Mouse (Mus musculus) midbrain, embryonic 11.5 days (tissue): ENCODE data around the gene Dvl2. TPM values are rescaled to one million over a fixed set of nuclear protein-coding genes. Genes with fewer than 3 reads are reported as not detected.
A peak's percentile ranks its signal among the peaks of the same experiment; 100 is the strongest.

Experiments
- ATAC-seq: fragments of 200-750 bp; cut with Nextera tagmentation; 2 replicates; pipeline ENCODE4 v1.8.0; 2017; ENCODE audit warnings: moderate TSS enrichment, moderate library complexity; ENCODE audit not compliant: low FRiP score
- DNase-seq: peaks from one replicate; pipeline ENCODE4 v3.0.0; 2015; ENCODE audit warnings: low spot score; ENCODE audit errors: missing footprints
- H3K27ac ChIP-seq: fragments of 300-500 bp; sonication (generic); 2 replicates; pipeline ENCODE4 v1.5.1; 2014; ENCODE audit warnings: low read depth, low read length
- H3K27me3 ChIP-seq: fragments of 300-500 bp; sonication (generic); 2 replicates; pipeline ENCODE4 v1.6.1; 2014; ENCODE audit warnings: mild to moderate bottlenecking, low read length, moderate library complexity, mixed read lengths; ENCODE audit not compliant: control insufficient read depth, insufficient read depth
- H3K36me3 ChIP-seq: fragments of 300-500 bp; sonication (generic); 2 replicates; pipeline ENCODE4 v1.6.1; 2014; ENCODE audit warnings: mild to moderate bottlenecking, low read length, moderate library complexity, mixed read lengths; ENCODE audit not compliant: control insufficient read depth, insufficient read depth
- H3K4me1 ChIP-seq: fragments of 300-500 bp; sonication (generic); 2 replicates; pipeline ENCODE4 v1.6.1; 2014; ENCODE audit warnings: low read length; ENCODE audit not compliant: control insufficient read depth, insufficient read depth
- H3K4me2 ChIP-seq: fragments of 300-500 bp; sonication (generic); 2 replicates; pipeline ENCODE4 v1.6.1; 2014; ENCODE audit warnings: mild to moderate bottlenecking, moderate library complexity
- H3K4me3 ChIP-seq: fragments of 300-500 bp; sonication (generic); 2 replicates; pipeline ENCODE4 v1.5.1; 2014; ENCODE audit warnings: low read depth, low read length
- H3K9ac ChIP-seq: fragments of 300-500 bp; sonication (generic); 2 replicates; pipeline ENCODE4 v1.6.1; 2014; ENCODE audit warnings: low read length
- H3K9me3 ChIP-seq: fragments of 300-500 bp; sonication (generic); 2 replicates; pipeline ENCODE4 v1.6.1; 2016; ENCODE audit warnings: low read length; ENCODE audit not compliant: control insufficient read depth
- WGBS: fragments of 180-500 bp; shearing (Covaris S2); extraction: QIAGEN DNeasy Blood & Tissue Kit; methylation state at CpG from one replicate; pipeline ENCODE4 v1.1.7; 2014; 5-methylcytosine and 5-hydroxymethylcytosine counted together
- polyA plus RNA-seq: library from polyadenylated mRNA; unstranded; fragments of >200 nt; fragmentation: Nextera tagmentation; extraction: Ambion mirVana; gene quantifications from 2 replicates; pipeline ENCODE4 v1.2.1, GENCODE M21; 2014

Dvl2 gene
- polyA plus RNA-seq, 1 experiment from 2014 or later, result 29.0 TPM

DNA sequence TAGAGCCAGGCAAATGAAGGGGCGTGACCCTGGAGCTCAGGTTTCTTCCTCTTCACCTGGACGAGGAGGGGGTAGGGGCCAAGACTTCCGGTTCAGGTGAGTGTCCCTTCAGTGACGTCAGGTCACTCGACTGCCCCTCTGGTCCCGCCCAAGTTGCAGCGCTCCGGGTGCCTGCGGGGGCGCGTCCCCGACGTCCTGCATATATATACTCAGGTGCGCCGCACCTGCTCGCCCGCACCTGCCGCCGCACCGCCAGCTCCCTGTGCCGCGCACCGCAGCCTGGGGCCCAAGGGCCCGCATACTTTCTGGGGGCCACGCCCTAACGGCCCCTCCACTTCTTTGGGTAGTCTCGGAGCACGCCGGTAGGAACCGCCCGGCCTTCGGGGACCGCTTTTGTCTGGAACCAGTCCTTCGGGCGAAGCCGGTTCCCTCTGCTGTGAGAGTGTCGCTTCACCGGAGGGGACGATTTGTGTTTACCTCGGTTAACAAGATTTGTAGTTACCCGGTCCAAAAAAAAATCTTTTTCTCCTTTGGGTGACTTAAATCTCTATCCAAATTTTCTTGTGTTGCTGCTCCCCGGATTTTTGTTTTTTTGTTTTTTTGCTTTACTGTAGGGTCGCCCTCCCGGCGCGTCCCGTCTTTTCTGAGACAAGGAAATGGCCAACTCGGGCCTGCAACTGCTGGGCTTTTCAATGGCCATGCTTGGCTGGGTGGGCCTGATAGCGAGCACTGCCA lies 35.0 kb upstream of the Dvl2 start:
- peaks cover 54% of the 10 kb centered on the region for H3K27me3 ChIP-seq
- ATAC-seq (no peak), DNase-seq (peak; percentile 93)
- WGBS, result 2% methylated on average over 49 of the region's 49 CpGs
- H3K27ac ChIP-seq, result no peak overlapping the region
- no peak overlapping the region for H3K9ac ChIP-seq
- peak overlapping the region; percentile 16; the same call in 1 of the 2 replicates for H3K4me3 ChIP-seq
- no peaks in the 10 kb centered on the region for H3K9me3 ChIP-seq
- peaks cover 12% of the 10 kb centered on the region; the same call in 1 of the 2 replicates for H3K36me3 ChIP-seq
- H3K4me1 ChIP-seq, result peaks cover 6% of the 10 kb centered on the region; the same call in 1 of the 2 replicates
- H3K4me2 ChIP-seq, result no peak overlapping the region

DNA sequence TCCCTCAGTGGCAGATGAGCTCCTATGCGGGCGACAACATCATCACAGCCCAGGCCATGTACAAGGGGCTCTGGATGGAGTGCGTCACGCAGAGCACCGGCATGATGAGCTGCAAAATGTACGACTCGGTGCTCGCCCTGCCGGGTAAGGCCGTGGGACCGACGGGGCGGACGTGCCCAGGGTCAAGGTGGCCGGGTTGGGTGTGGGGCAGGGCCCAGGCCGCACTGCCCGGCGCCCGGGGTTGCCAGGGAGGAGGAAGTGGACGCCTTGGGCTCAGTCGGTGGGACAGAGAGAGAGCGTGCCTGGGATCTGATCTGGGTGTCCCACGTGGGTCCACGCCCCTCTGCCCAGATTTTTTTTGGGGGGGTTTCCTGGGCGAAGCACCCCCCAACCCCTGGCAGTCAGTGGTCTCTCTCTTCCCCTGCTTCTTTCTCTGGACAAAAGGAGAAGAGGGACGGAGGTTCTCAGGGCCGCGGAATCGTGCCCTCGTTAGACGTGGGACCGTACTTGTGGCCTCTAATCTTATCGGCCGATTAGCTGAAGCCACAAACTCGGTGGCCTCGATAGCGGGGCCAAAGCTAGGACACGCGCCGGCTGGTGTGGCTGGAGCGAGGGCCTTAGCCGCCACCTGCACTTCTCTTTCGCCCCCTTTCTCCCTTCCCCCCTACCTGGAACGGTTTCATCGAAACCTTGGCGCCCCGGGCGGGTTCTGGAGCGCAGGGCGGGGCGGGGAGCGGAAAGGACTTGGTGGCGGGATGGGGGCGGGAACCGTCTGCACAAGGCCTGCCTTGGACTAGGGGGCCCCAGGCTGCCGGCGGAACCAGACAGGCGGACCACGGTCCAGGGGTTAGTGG lies 34.2 kb upstream of the Dvl2 start:
- DNase-seq, result peak; percentile 93
- H3K27me3 ChIP-seq, result peaks cover 54% of the 10 kb centered on the region
- 3% methylated on average over 59 of the region's 59 CpGs for WGBS
- H3K4me2 ChIP-seq, result peak overlapping the region; percentile 27
- 0 out of 2 replicates have a peak, but pooled peaks have one; percentile 33 for ATAC-seq
- peaks cover 14% of the 10 kb centered on the region; the same call in 1 of the 2 replicates for H3K36me3 ChIP-seq
- peaks cover 6% of the 10 kb centered on the region; the same call in 1 of the 2 replicates for H3K4me1 ChIP-seq
- H3K27ac ChIP-seq, result no peak overlapping the region
- peak overlapping the region; percentile 16; the same call in 1 of the 2 replicates for H3K4me3 ChIP-seq
- H3K9me3 ChIP-seq, result no peaks in the 10 kb centered on the region
- H3K9ac ChIP-seq, result peak overlapping the region; percentile 31; the same call in 1 of the 2 replicates

DNA sequence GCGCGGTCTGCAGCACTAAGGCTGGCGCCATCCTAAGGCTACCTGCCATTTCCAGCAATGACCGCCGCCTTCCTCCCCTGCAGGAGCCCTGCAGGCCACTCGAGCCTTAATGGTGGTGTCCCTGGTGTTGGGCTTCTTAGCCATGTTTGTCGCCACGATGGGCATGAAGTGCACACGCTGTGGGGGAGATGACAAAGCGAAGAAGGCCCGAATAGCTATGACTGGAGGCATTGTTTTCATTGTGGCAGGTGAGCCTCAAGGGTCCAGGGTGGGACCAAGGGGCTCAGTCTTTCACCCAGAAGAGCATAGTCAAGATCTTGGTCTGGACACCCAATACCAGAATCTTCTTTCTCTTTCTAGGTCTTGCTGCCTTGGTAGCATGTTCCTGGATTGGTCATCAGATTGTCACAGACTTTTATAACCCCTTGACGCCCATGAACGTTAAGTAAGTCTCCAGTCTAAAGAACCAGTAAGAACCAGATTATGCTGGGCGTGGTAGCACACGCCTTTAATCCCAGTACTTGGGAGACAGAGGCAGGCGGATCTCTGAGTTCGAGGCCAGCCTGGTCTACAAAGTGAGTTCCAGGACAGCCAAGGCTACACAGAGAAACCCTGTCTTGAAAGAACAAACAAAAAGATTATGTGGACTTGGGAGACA lies 33.4 kb upstream of the Dvl2 start:
- ATAC-seq, result no peak
- Histone ChIP-seq H3K9ac (no peak overlapping the region; the same call in 1 of the 2 replicates), H3K27ac (no peak overlapping the region), H3K4me2 (peak overlapping the region; percentile 27), H3K4me3 (peak overlapping the region; percentile 16; the same call in 1 of the 2 replicates), H3K27me3 (peaks cover 54% of the 10 kb centered on the region), H3K4me1 (peaks cover 6% of the 10 kb centered on the region; the same call in 1 of the 2 replicates), H3K36me3 (peaks cover 15% of the 10 kb centered on the region; the same call in 1 of the 2 replicates), H3K9me3 (no peaks in the 10 kb centered on the region)
- WGBS, result 41% methylated on average over 17 of the region's 17 CpGs
- DNase-seq, result peak; percentile 85

DNA sequence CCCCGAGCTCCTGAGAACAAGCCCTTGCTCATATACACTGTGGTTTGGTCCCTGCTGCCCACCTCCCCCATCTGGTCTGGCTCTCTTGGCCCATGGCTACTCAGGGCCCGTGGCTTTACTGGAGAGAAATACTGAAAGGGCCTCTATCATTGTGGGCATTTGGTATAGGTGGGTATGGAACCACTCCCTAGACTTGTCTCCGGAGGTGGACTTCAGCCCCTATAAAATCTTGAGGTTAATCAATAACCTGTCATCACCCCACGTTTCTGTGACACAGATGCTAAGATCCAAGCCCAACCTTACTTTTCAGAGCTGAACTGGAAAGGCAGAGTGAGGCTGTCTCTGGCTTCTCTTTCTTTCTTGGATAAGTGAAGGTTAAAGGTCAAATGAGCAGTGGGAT lies 31.6 kb upstream of the Dvl2 start:
- H3K36me3 ChIP-seq, result peaks cover 17% of the 10 kb centered on the region

DNA sequence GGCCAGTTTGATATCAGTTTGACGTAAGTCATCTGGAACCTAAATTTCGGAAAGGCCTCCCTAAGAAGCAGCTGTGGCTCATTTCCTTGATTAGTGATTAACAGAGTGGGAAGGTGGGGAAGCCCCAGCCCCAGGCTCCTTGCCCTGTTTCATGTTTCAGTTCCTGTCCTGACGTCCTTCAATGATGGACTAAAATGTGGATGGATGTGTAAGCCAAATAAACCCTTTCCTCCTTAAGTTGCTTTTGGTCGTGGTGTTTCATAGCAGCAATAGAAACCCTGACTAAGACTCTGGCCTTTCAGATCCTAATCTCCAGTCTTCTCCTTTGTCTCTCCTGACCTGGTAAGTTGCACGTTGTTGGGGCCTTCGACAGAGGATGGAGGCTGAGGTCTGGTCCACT lies 30.2 kb upstream of the Dvl2 start:
- DNase-seq, result no peak
- Histone ChIP-seq H3K9ac (no peak overlapping the region), H3K27ac (no peak overlapping the region), H3K36me3 (peaks cover 21% of the 10 kb centered on the region), H3K4me1 (peaks cover 5% of the 10 kb centered on the region; the same call in 1 of the 2 replicates), H3K4me2 (no peak overlapping the region), H3K27me3 (peaks cover 31% of the 10 kb centered on the region), H3K9me3 (no peaks in the 10 kb centered on the region), H3K4me3 (no peak overlapping the region)
- WGBS, result 90% methylated on average over 6 of the region's 6 CpGs
- no peak for ATAC-seq

More for the DNA sequence above, 31.6 kb upstream of the Dvl2 start:
- Histone ChIP-seq H3K9me3 (no peaks in the 10 kb centered on the region), H3K9ac (no peak overlapping the region), H3K4me2 (no peak overlapping the region), H3K27me3 (peaks cover 45% of the 10 kb centered on the region), H3K27ac (no peak overlapping the region), H3K4me3 (no peak overlapping the region), H3K4me1 (peaks cover 6% of the 10 kb centered on the region; the same call in 1 of the 2 replicates)
- no peak for ATAC-seq
- DNase-seq, result no peak
- 91% methylated on average over 4 of the region's 4 CpGs for WGBS

DNA sequence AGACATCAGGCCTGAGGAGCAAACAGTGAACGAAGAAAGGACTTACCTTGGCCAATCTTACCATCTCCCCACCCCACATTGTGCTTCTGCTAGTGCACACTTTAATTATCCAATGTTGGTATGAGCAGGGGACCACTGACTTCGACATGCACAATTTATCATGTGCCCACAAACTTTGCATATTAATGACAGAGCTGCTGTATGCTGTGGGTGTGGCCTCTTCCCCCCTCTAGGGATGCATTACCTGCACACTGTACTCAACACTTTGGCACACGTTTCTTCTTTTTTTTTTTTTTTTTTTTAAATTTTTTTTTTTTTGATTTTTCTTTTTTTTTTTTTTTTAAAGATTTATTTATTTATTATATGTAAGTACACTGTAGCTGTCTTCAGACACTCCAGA lies 29.6 kb upstream of the Dvl2 start:
- Histone ChIP-seq H3K9ac (no peak overlapping the region), H3K9me3 (no peaks in the 10 kb centered on the region), H3K4me1 (peaks cover 3% of the 10 kb centered on the region; the same call in 1 of the 2 replicates), H3K27ac (no peak overlapping the region), H3K36me3 (peaks cover 21% of the 10 kb centered on the region), H3K4me2 (no peak overlapping the region), H3K27me3 (peaks cover 26% of the 10 kb centered on the region), H3K4me3 (no peak overlapping the region)
- no peak for ATAC-seq
- DNase-seq, result no peak
- WGBS, result 88% methylated on average over 3 of the region's 3 CpGs

DNA sequence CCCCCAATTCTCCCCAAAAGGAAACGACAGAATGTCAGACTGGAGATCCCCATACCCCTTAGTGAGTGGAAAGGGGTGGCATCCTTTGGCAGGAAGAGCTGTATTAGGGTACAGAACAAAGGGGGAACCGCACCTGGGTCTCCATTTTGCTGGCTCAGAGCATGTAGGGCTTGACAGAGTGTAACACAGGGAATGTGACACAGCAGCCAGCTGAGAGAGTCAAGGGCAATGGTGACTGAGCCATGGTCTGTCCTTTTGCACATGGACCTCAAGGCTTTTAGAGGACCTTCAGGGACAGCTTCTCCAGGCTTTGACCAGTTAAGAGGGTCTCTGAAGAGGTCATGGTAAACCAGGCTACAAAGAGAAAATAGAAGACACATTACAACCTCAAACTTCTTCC lies 25.5 kb upstream of the Dvl2 start:
- peaks cover 5% of the 10 kb centered on the region; the same call in 1 of the 2 replicates for H3K4me1 ChIP-seq
- no peak for ATAC-seq
- WGBS, result 97% methylated on average over 2 of the region's 2 CpGs

DNA sequence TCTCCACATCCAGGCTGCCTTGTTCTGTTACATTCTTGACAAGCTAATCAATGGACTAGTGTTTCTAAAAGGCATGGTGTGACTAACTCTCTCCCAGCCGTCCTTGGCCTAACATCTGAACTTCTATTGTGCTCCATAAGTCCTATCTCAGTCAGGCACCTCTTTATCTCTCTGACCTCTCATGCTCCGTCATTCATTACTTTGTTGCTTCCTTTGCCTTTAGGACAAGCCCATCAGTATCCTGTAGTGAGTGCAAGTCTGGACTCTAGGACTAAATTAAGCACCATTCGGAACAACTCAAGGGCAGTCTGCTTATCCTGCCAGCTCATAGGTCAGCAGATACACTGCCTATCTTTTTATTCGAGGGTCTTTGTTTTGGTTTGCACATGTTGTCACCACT lies 24.1 kb upstream of the Dvl2 start:
- DNase-seq (peak; percentile 56), ATAC-seq (no peak)
- Histone ChIP-seq H3K4me2 (no peak overlapping the region), H3K9me3 (no peaks in the 10 kb centered on the region), H3K9ac (no peak overlapping the region), H3K4me1 (peaks cover 5% of the 10 kb centered on the region; the same call in 1 of the 2 replicates), H3K4me3 (no peak overlapping the region), H3K27me3 (no peaks in the 10 kb centered on the region), H3K27ac (no peak overlapping the region), H3K36me3 (peaks cover 8% of the 10 kb centered on the region)
- 89% methylated on average over 4 of the region's 4 CpGs for WGBS

More for the DNA sequence above, 25.5 kb upstream of the Dvl2 start:
- DNase-seq, result peak; percentile 33
- Histone ChIP-seq H3K9ac (no peak overlapping the region), H3K27me3 (no peaks in the 10 kb centered on the region), H3K9me3 (no peaks in the 10 kb centered on the region), H3K4me2 (no peak overlapping the region), H3K27ac (no peak overlapping the region), H3K4me3 (no peak overlapping the region), H3K36me3 (peaks cover 13% of the 10 kb centered on the region)
